Mouse (Mus musculus): ENCODE data around the gene Ifitm2. TPM values are rescaled to one million over a fixed set of nuclear protein-coding genes. Genes with fewer than 3 reads are reported as not detected.

Gene Ifitm2
- polyA plus RNA-seq, 1 experiment from 2014 or later = 355 TPM

DNA sequence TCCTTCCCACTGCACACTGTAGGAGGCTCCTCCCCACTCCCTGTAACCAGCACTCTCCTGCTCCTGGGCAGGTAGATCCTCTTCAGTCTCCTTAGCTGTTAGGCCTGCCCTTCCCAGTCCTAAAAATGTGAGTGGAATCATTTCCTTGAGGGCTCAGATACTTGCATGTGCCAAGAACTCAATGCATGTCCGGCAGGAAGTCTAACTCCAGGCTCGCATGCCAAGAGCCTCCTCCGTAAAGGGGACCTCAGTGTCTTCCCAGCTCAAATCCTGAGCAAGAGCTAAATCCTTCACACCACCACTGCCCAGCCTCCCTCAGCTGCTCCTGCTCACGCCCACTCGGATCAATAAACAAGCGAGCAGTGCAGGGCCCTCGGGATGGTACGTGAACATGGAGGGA, 4.7 kb downstream of the Ifitm2 start:
- no peak overlapping the region for H3K27ac ChIP-seq
- no peak overlapping the region for H3K4me2 ChIP-seq
- no peak overlapping the region for H3K4me3 ChIP-seq
- H3K9ac ChIP-seq = no peak overlapping the region
- no peaks in the 10 kb centered on the region for H3K9me3 ChIP-seq (replicated peaks)
- peaks cover 79% of the 10 kb centered on the region for H3K4me1 ChIP-seq
- ATAC-seq = no peak
- peaks cover 40% of the 10 kb centered on the region for H3K36me3 ChIP-seq
- H3K27me3 ChIP-seq (replicated peaks) = no peaks in the 10 kb centered on the region
- 75% methylated on average over 8 of the region's 8 CpGs for WGBS (ENCODE audit: insufficient replicate concordance)

DNA sequence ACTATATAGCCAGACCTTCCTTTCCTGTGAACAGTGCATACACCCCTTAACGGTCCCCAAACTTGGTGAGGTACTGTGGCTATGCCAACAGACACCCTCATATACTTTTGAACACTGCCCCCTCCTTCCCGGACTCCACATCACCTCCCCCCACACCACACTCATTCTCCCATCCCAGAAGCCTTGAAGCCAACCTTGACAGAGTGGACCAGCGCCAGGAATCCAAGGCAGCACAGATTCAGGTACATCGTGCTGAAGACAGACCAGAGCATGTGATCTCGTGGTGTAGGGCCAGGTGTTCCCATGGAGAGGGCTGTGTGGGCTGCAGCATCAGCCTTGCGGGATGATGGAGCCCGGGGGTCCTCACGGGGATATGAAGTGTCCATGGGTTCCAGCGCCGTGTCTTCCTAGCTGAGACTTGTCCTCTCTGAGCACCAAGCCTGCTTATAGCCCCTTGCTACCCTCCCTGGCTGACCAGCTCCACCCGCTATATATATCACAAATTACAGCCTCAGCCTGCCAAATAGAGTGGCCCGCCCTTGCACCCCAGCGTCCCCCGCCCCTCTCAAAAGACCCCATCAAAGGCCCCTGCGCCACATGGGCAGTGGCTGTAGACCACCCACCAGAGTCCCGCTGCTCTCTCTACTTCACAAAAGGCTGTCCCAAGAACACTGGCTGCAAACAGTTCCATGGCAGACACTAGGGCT, 5.8 kb downstream of the Ifitm2 start, which contains the start of gene Ifitm5:
TSS of gene Ifitm5 (minus strand) at position 468 of the 707 bp plus-strand sequence.
- Histone ChIP-seq H3K4me1 (peaks cover 73% of the 10 kb centered on the region), H3K4me2 (no peak within 1 kb of the TSS), H3K4me3 (no peak within 1 kb of the TSS), H3K36me3 (peaks cover 51% of the 10 kb centered on the region), H3K27ac (no peak within 1 kb of the TSS), H3K27me3 (replicated peaks) (no peaks in the 10 kb centered on the region), H3K9me3 (replicated peaks) (no peaks in the 10 kb centered on the region), H3K9ac (no peak within 1 kb of the TSS)
- WGBS (ENCODE audit: insufficient replicate concordance) = 74% methylated on average over 16 of the region's 16 CpGs
- ATAC-seq = no peak

DNA sequence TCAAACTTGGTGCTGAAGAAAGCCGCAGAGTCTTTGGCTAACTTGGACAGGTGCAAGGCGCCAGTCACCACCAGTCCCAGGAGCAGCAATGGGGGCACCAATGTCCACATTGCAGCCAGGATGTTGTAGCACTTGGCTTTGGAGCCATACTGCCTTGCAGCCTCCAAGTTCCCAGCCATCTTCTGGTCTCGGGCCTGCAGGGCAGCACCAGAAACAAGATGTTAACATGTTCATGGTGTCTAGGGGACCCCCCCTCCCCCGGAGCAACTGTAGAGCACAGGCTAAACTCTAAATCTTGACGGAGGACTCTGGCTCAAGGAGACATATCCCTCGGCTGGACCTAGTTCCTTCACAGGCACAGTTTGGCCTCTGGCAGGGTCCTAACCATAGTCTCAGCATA, 6.5 kb downstream of the Ifitm2 start:
- no peak overlapping the region for H3K27ac ChIP-seq
- no peak for ATAC-seq

DNA sequence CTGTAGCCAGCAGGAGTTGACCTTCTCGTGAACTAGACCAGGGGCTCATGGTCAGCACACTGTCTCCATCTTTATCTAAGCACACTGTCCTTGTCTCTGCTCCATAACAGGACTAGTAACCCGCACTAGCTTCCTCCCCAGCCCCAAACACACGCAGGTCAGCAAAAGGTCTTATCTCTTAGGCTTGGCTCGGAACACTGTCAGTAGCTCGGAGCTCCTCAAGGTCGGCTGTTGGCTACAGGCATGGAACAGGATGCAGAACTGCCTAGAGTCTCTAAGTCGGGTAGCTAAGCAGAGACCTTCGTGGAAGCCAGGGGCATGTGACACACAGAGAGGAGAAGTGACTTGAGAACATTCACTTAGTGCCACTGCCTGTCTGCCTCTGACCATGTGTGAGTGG, 7.6 kb downstream of the Ifitm2 start:
- Histone ChIP-seq H3K9ac (no peak overlapping the region), H3K27me3 (replicated peaks) (no peaks in the 10 kb centered on the region), H3K9me3 (replicated peaks) (no peaks in the 10 kb centered on the region), H3K36me3 (peaks cover 56% of the 10 kb centered on the region), H3K4me3 (no peak overlapping the region), H3K27ac (peak overlapping the region; percentile 38), H3K4me1 (peaks cover 60% of the 10 kb centered on the region), H3K4me2 (no peak overlapping the region)
- no peak for ATAC-seq
- WGBS (ENCODE audit: insufficient replicate concordance) = 26% methylated on average over 8 of the region's 8 CpGs

More for the DNA sequence above, 6.5 kb downstream of the Ifitm2 start:
- H3K4me1 ChIP-seq = peaks cover 66% of the 10 kb centered on the region
- no peaks in the 10 kb centered on the region for H3K27me3 ChIP-seq (replicated peaks)
- H3K4me3 ChIP-seq = no peak overlapping the region
- no peak overlapping the region for H3K4me2 ChIP-seq
- peaks cover 53% of the 10 kb centered on the region for H3K36me3 ChIP-seq
- H3K9ac ChIP-seq = no peak overlapping the region
- 70% methylated on average over 6 of the region's 6 CpGs for WGBS (ENCODE audit: insufficient replicate concordance)
- H3K9me3 ChIP-seq (replicated peaks) = no peaks in the 10 kb centered on the region

DNA sequence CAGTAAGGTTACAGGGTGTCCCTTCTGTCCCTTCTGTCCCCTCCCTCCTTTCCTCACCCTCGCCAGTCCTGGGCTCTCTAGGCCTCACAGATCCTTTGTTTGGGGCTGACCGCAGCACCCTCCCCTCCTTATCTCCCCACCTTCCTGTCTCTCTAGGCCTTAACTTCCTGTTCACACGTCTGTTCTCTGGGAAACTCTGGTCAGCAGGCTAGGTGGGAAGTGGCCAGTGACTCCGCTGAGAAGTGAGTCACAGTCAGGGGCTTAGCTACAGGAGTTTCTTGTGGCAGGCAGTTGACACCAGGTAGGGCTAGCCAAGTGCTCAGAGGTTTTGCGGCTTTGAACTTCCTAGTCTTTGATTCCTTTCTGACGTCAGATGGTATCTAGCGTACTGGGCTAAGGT, 8.8 kb downstream of the Ifitm2 start:
- Histone ChIP-seq H3K27me3 (replicated peaks) (no peaks in the 10 kb centered on the region), H3K9me3 (replicated peaks) (no peaks in the 10 kb centered on the region), H3K4me3 (no peak overlapping the region), H3K27ac (peak overlapping the region; percentile 28; the same call in 1 of the 2 replicates), H3K4me2 (no peak overlapping the region), H3K36me3 (peaks cover 50% of the 10 kb centered on the region), H3K9ac (peak overlapping the region; percentile 9; the same call in 1 of the 2 replicates), H3K4me1 (peaks cover 64% of the 10 kb centered on the region)
- 13% methylated on average over 7 of the region's 7 CpGs for whole genome bisulfite sequencing (ENCODE audit: insufficient replicate concordance)
- ATAC-seq = peak; percentile 21; the same call in 1 of the 2 replicates

DNA sequence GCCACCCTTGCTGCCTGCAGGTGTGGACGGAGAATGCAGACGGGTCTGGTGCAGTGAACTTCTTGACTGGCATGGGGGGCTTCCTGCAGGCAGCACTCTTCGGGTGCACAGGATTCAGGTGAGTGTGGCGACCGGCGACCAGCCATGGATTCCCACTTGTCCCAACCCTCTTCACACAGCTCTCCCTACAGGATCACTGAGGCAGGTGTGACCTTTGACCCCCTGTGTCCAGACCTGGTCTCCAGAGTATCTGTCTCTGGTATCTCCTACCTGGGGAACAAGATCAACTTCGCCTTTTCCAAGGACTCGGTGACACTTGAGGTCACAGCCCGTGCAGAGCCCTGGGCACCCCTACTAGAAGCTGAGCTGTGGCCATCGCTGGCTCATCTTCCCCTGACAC, 9.5 kb downstream of the Ifitm2 start:
- ATAC-seq = no peak
- Histone ChIP-seq H3K9ac (no peak overlapping the region), H3K9me3 (replicated peaks) (no peaks in the 10 kb centered on the region), H3K36me3 (peaks cover 50% of the 10 kb centered on the region), H3K27me3 (replicated peaks) (no peaks in the 10 kb centered on the region), H3K4me2 (no peak overlapping the region), H3K4me3 (no peak overlapping the region), H3K4me1 (peaks cover 61% of the 10 kb centered on the region), H3K27ac (0 out of 2 replicates have a peak overlapping the region, but pooled peaks have one; percentile 28)
- WGBS (ENCODE audit: insufficient replicate concordance) = 71% methylated on average over 10 of the region's 10 CpGs

DNA sequence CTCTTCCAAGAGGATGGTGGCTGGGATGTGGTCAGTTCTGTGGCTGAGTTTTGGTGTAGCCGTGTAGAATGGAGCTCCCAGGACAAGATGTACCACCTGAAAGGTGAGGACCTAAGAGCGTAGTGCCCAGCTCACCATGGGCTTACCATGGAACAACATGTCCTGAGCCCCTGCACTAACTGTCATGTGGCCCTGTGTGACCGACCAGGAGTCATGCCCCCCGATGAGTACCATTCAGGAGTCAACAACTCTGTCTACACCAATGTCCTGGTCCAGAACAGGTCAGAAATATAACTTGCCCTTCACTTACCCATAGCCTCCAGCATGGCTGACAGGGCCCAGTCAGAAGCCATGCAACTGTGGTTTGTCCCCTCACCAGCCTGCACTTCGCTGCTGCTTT, 10.5 kb downstream of the Ifitm2 start:
- H3K9me3 ChIP-seq (replicated peaks) = no peaks in the 10 kb centered on the region
- no peak overlapping the region for H3K4me3 ChIP-seq
- ATAC-seq = no peak
- H3K4me1 ChIP-seq = peaks cover 57% of the 10 kb centered on the region
- H3K36me3 ChIP-seq = peaks cover 50% of the 10 kb centered on the region
- 74% methylated on average over 5 of the region's 5 CpGs for WGBS (ENCODE audit: insufficient replicate concordance)
- H3K27me3 ChIP-seq (replicated peaks) = no peaks in the 10 kb centered on the region
- H3K27ac ChIP-seq = no peak overlapping the region
- H3K4me2 ChIP-seq = no peak overlapping the region
- H3K9ac ChIP-seq = no peak overlapping the region

DNA sequence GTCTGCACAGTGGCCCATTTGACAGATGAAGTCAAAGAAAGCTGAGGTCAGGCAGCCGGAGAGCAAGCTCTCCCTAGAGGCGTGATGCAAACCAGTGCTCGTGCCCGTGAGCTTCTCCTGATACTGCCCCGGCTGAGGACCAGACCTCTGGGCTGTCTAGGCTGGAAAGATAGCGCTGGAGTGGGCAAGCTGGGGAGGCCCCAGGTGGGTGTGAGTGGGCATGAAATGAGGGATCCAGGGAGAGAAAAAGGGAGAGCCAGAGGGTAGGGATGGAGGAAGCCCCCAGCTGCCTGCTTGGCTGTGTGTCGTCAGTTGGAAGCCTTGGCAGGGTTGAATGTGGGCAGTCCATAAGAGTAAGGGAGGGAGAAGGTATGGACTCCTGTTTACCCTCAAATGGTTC, 11.6 kb downstream of the Ifitm2 start:
- Histone ChIP-seq H3K4me1 (peaks cover 65% of the 10 kb centered on the region), H3K4me2 (no peak overlapping the region), H3K9ac (no peak overlapping the region), H3K4me3 (no peak overlapping the region), H3K27ac (no peak overlapping the region), H3K36me3 (peaks cover 46% of the 10 kb centered on the region), H3K27me3 (replicated peaks) (peaks cover 3% of the 10 kb centered on the region; the same call in 1 of the 2 replicates), H3K9me3 (replicated peaks) (no peaks in the 10 kb centered on the region)
- WGBS (ENCODE audit: insufficient replicate concordance) = 68% methylated on average over 7 of the region's 7 CpGs
- ATAC-seq = no peak

DNA sequence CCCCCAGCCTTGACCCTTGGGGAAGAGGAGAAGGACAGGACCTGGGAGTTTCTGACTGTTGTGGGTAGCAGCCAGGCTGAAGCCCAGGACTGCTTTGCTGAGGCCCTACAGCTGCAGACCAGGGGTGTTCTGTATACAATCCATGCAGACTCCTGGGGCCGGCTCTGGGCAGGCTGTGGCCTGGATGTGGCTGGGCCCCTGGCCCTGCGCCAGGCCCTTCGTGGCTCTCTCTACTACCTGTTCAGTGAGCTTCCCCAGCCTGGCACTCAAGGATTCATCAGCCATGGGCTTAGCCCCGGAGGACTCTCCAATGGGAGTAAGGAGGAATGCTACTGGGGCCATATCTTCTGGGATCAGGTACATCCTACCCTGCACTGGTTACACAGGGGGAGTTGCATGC, 12.4 kb downstream of the Ifitm2 start:
- H3K9ac ChIP-seq = no peak overlapping the region
- WGBS (ENCODE audit: insufficient replicate concordance) = 84% methylated on average over 4 of the region's 4 CpGs
- peaks cover 38% of the 10 kb centered on the region for H3K36me3 ChIP-seq
- H3K27me3 ChIP-seq (replicated peaks) = peaks cover 3% of the 10 kb centered on the region; the same call in 1 of the 2 replicates
- H3K4me2 ChIP-seq = no peak overlapping the region
- no peak for ATAC-seq
- peaks cover 61% of the 10 kb centered on the region for H3K4me1 ChIP-seq
- no peaks in the 10 kb centered on the region for H3K9me3 ChIP-seq (replicated peaks)
- H3K27ac ChIP-seq = 0 out of 2 replicates have a peak overlapping the region, but pooled peaks have one; percentile 24
- no peak overlapping the region for H3K4me3 ChIP-seq

DNA sequence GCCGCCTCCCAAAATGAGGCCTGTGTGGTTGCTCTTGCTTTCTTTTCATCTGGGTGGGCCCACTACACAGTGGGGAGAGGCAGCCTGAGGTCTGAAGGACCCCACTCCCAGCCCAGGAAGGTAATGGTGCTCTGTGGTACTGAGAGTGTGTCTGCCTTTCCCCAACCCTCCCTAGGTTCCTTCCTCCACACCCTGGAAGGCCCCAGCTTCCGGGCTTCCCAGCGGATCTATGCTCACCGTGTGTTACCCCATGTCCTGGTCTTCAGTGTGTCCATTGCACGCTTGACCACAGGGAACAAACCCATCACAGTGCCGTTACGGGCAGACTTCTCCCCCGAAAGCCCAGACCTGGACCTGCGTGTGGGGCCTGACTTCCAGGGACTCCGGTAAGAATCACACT, 13.0 kb downstream of the Ifitm2 start:
- H3K9me3 ChIP-seq (replicated peaks) = no peaks in the 10 kb centered on the region
- peak overlapping the region; percentile 24; the same call in 1 of the 2 replicates for H3K27ac ChIP-seq
- 85% methylated on average over 10 of the region's 10 CpGs for WGBS (ENCODE audit: insufficient replicate concordance)
- no peak for ATAC-seq
- H3K4me1 ChIP-seq = peaks cover 56% of the 10 kb centered on the region
- no peak overlapping the region for H3K4me3 ChIP-seq
- H3K36me3 ChIP-seq = peaks cover 32% of the 10 kb centered on the region
- no peak overlapping the region for H3K4me2 ChIP-seq
- peaks cover 6% of the 10 kb centered on the region; the same call in 1 of the 2 replicates for H3K27me3 ChIP-seq (replicated peaks)
- no peak overlapping the region for H3K9ac ChIP-seq

DNA sequence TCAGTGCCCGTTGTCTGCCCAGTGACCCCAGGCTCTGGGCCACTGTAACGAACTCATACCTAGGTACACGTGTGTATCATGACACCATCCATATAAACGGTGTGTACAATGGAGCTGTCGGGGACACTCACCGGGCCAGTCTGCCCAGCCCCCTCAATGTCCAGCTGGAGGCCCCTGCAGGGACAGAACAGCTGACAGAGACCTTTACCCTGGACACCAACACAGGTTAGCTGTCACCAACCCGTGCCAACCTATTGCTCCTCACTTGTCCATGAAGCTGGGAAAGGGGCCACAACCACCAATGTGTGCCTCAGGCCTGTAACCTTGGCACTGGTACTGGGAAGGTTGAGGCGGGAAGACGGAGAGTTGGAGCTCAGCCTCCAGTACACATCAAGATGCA, 13.4 kb downstream of the Ifitm2 start:
- peaks cover 51% of the 10 kb centered on the region for H3K4me1 ChIP-seq
- no peak for ATAC-seq
- WGBS (ENCODE audit: insufficient replicate concordance) = 61% methylated on average over 9 of the region's 9 CpGs
- H3K9ac ChIP-seq = peak overlapping the region; percentile 70
- H3K9me3 ChIP-seq (replicated peaks) = no peaks in the 10 kb centered on the region
- H3K27ac ChIP-seq = peak overlapping the region; percentile 78
- peaks cover 9% of the 10 kb centered on the region; the same call in 1 of the 2 replicates for H3K27me3 ChIP-seq (replicated peaks)
- peak overlapping the region; percentile 62 for H3K4me3 ChIP-seq
- peaks cover 29% of the 10 kb centered on the region for H3K36me3 ChIP-seq
- H3K4me2 ChIP-seq = peak overlapping the region; percentile 77

DNA sequence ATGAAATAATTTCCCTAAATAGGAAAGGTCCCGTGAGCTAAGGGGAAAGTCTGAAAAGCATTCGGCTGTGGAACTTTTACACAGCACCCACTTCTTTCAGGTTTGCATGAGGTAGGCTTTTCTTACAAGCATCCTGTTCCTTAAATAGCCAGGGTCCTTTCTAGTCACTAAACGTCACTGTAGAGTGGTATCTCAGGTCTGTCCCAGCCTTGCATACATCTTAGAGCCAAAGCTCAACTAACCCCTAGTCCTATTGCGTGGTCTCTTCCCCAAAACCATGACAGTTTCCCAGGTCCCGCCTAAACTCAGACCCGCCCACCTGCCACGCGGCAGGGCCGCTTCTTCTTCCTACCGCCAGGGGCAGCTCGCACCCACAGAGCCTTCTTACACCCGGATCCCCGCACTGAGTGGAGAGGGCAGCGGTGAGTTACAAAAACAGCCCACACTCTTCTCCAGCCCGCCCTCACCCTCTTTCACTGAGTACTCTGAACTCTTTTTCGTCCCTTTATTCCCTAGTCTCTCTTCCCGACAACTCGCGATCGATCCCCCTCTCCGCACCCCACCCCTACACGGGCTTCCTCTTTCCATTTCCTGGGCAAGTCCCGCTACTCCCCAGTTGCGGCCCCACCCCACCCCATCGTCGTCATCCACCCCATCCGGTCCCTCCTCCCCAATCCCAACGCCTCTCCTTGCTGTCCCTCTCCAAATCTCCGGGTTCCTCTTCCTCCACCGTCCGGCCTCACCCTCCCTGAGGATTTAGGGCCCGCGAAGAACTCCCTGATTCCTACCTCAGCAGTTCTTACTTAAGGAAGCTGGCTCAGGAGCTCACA, 14.3 kb downstream of the Ifitm2 start, which contains the start of gene Pgghg:
TSS of gene Pgghg (plus strand) at position 170 of the 830 bp plus-strand sequence.
- peak within 1 kb of the TSS; percentile 70 for H3K9ac ChIP-seq
- H3K4me2 ChIP-seq = peak within 1 kb of the TSS; percentile 77
- H3K27me3 ChIP-seq (replicated peaks) = peaks cover 16% of the 10 kb centered on the region; the same call in 1 of the 2 replicates
- no peaks in the 10 kb centered on the region for H3K9me3 ChIP-seq (replicated peaks)
- H3K27ac ChIP-seq = peak within 1 kb of the TSS; percentile 78
- H3K4me1 ChIP-seq = peaks cover 42% of the 10 kb centered on the region
- WGBS (ENCODE audit: insufficient replicate concordance) = 1% methylated on average over 33 of the region's 33 CpGs
- H3K36me3 ChIP-seq = peaks cover 20% of the 10 kb centered on the region
- peak; percentile 88 for ATAC-seq
- peak within 1 kb of the TSS; percentile 62 for H3K4me3 ChIP-seq
